Mouse (Mus musculus) heart, adult 18-20 months (tissue): ENCODE data around the gene Csn1s2a. TPM values are rescaled to one million over a fixed set of nuclear protein-coding genes. Genes with fewer than 3 reads are reported as not detected.
"Not testable (repeated sequence)": the region's sequence is repeated elsewhere in the genome, so short reads cannot be mapped to it uniquely, and the experiment has no call there.

Experiments used
- DNase-seq, 2 experiments: peaks; one replicate each; pipeline ENCODE4 v3.0.0; 2021 to 2022; ENCODE audit warnings: mixed read lengths in 1 of 2
- long read RNA-seq, 2 experiments: library from polyadenylated mRNA; stranded (forward); transcript quantifications; one replicate each; pipeline ENCODE4 v2.0.0; 2021
- total RNA-seq, 2 experiments: library from RNA; stranded (reverse); gene quantifications; 2 replicates each; pipeline ENCODE4 v1.2.3; 2021

Gene Csn1s2a
- total RNA-seq = not detected
- long read RNA-seq, experiment 1 = 0 reads
- long read RNA-seq, experiment 2 = 0 reads

DNA sequence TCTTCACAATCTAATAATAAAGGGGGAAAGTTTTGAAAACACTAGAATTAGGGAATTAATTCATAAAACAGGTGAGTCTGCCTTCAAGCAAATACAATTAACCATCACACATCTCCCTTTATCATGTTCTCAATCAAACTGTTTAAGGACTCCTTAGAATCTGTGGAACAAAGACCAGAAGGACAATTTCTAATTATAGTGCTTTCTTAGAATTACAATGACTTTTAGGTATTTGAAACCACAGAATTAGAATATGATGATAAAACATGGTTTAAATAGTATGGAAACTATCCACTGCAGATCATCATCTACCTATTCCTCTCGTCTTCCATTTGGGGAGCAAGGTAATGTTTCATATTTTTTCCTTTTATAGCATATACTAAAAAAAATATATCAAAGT is at the start of gene Csn1s2a:
Csn1s2a (plus strand) TSS at position 301 of the 400 bp plus-strand sequence.
- DNase-seq = no peak

DNA sequence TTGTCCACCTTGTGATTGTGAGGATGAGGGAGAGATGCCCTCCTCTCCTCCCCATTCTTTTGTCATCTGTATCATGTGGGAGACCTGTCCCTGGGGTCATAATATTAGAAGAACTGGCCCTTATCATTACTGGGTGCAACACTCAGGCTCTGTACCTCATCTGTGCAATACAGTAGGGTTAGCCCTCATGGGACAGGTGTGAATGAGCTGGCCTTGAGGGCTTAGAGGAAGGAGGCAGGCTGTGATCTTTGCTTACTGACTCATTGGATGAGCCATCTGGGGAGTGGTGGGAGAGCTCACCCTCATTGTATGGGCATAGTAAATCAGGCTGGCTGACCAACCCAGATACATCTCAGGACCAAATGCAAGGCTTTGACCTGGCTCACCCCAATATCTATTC is 39.5 kb upstream of the Csn1s2a start:
- DNase-seq = no peak

DNA sequence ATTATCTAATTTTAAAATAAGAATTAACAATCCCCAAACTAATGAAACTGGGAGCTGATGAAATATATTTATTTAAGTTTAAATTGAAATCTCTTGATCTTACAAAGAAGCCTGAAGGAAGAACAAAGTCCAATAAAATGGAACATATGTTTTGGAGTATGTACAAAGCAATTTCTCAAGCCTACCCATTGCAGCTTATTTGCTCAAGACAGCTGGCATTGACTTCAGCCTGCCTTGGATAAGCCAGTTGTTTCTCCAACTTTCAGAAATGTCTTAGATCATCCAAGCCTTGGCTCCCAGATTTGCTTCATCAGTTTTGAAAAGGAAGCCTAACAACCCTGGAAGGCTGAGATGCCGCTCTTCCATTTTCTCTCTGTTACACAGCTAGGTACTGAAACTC is 20.9 kb upstream of the Csn1s2a start:
- no peak for DNase-seq

DNA sequence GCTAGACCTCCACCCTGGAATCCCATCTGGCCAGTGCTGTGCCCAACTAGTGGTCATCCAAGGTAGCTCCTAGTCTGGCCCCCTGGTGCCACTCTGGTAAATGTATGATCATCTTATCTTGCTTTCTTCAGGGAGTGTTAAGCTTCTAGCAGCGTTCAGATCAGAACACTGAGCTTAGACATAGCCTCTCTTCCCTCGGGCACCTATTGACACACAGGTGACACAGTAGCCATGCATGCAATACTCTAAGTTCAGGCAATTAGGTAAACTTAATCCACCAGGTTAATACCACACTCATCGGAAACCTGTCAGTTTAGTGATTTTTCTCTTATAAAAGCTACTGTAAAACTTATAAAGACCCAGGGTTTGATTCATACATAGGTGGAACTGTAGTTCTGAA is 9.8 kb upstream of the Csn1s2a start:
- DNase-seq = no peak

DNA sequence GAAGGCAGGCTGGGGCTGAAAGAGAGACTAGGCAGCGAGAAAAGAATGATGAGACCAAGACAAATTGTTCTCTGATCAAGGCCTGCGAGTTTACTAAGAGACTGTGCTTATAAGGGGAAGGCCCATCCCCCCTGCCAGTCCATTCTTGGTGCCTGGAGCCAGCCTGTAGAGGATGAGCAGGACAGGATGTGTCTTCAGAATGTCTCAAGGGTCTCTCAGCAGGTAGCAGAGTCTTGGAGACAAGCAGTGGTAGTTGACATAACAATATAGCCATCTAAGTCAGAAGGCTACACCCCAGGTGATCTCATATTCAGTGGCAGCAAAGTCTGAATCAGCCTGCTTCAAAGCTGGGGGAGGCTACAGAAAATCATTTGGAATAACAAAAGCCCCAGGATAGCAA is 2.2 kb upstream of the Csn1s2a start:
- DNase-seq = not testable (repeated sequence)

DNA sequence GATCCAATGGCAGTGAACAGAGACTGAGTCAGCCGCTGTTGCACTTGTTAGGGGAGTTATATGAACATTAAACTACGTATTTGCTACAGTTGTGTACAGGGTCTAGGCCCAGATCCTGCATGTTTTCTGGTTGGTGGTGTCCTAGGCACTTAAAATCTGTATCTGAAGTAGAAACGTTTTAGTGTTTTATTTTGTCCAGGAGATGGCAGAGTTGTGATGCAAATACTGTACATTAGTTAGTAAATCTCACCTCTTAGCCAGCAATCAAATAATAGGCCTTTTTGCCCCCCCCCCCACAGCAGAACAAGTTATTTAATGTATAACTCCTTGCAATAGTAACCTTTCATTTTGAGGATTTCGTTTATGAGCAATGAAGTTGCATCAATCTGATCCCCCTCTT is 8.4 kb downstream of the Csn1s2a start:
- no peak for DNase-seq

DNA sequence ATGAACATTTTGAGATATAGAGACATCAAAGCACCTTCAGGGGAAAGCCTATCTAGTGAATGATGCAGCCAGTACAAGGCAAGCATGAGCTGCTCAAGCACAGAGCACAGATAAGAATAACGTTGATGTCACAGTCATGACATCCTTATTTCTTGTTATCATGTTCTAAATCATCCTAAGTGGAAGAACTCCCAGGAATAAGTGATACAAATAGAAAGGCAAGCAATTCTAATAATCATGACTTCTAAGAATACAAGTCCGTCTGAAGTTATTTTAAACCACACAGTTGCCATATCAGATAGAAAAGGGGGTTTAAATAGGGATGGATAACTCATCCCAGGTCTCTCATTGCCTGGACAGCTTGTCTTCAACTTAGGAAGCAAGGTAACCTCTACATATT is 33.4 kb downstream of the Csn1s2a start, which contains the start of gene Csn1s2b:
Csn1s2b (plus strand) TSS at position 301 of the 400 bp plus-strand sequence.
- DNase-seq = no peak

DNA sequence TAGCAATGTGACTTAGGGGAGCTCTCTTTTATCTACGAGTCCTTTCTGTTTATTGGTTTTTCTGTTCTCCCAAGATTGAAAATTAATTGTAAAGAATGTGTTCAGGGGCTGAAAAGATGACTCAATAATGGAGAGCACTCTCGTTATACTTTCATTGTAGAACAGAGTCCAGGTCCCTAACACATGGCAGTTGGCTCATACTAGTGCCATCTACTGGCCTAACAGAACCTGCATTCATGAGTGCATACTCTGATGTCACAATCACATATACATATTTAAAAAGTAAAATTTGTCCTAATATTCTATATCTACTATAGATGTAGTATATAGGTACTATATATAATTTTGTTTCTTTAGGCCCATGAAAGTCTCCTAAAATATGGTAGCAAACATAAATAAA is 34.9 kb downstream of the Csn1s2a start:
- DNase-seq = no peak

DNA sequence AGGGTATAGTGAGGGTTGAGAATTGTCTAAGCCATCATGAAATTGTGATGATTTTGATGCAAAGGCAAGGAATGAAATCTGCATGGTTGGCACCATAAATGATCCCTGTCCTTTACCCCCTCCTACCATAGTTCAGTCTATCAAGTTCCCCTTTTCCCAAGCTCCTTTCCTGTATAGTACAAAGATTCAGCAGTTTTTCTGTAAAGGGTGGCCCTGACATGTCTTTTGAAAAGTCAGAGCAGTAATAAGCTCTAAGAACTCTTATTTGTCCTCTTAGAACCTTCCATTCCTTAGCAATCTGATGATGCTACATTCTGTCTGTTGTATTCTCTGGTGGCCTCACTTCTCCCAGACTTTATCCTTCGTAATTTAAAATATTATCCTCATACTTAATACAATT is 51.0 kb downstream of the Csn1s2a start, which contains the start of gene Prr27:
Prr27 (plus strand) TSS at position 301 of the 400 bp plus-strand sequence.
- no peak for DNase-seq

Other genes starting within 250 kb of the Csn1s2a start
- gene Sult1b1, start 236.4 kb upstream of the Csn1s2a start, total RNA-seq = not detected
- gene Sult1d1, start 205.5 kb upstream of the Csn1s2a start, total RNA-seq = under 1 TPM in 1 of 2 experiments, not detected in 1; 0.67 TPM
- gene Sult1e1, start 183.0 kb upstream of the Csn1s2a start, total RNA-seq = under 1 TPM in 1 of 2 experiments, not detected in 1; 0.57 TPM
- gene Csn1s1, start 108.4 kb upstream of the Csn1s2a start, total RNA-seq = not detected
- not detected for gene Csn2, start 74.9 kb upstream of the Csn1s2a start, total RNA-seq
- gene Csn1s2b, start 33.5 kb downstream of the Csn1s2a start, total RNA-seq = not detected
- not detected for gene Prr27, start 51.1 kb downstream of the Csn1s2a start, total RNA-seq
- not detected for gene Odam, start 110.5 kb downstream of the Csn1s2a start, total RNA-seq
- gene Csn3, start 151.0 kb downstream of the Csn1s2a start, total RNA-seq = not detected
- not detected for gene 2310003L06Rik, start 194.9 kb downstream of the Csn1s2a start, total RNA-seq
- not detected for gene Gm28434, start 194.9 kb downstream of the Csn1s2a start, total RNA-seq
- gene Cabs1, start 204.9 kb downstream of the Csn1s2a start, total RNA-seq = not detected
- gene Smr3a, start 228.0 kb downstream of the Csn1s2a start, total RNA-seq = not detected